Mouse (Mus musculus): ENCODE results near the gene Adh7. TPM values are rescaled to one million over a fixed set of nuclear protein-coding genes. Genes with fewer than 3 reads are reported as not detected.

The Adh7 gene
- total and polyA plus RNA-seq, 3 experiments, result not detected

DNA sequence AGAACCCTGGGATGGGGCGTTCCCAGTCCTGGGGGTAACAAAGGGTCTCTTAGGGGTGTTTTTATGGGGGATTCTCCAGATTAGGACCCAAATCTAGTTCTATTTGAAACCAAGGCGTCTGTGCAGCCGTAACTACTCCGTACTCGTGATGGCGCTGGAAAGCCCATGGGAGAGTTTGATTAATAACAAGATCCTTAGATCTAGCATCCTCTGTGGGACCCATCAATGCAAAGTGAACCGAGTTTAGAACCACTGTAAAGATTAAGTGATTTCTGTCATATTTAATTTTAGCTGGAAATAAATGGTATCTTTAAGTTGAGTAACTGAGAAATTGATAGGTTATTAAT, 18.9 kb upstream of the Adh7 start:
- in situ Hi-C loops (cut with MboI; ENCODE audit: low pct_ligation_motif_present, low pct_unique_long_range_greater_than_20kb, low sequenced_read_pairs) (loop anchor here (10.0 kb wide), 1 partner anchor 236 kb away; no protein-coding TSS in a partner anchor), dilution Hi-C loops (cut with MboI; ENCODE audit: extremely low pct_ligation_motif_present, extremely low pct_unique_long_range_greater_than_20kb, low sequenced_read_pairs) (no loop called here)
- H3K27ac ChIP-seq (ENCODE audit: insufficient read depth, low read depth), result no peak overlapping the region
- H3K4me3 ChIP-seq (replicated peaks in 1 of 3; ENCODE audit: low read depth in 2 of 3, low read length in 2 of 3, poor library complexity in 1 of 3), result no peak overlapping the region
- peak overlapping the region; percentile 94 for H3K4me2 ChIP-seq (ENCODE audit: insufficient read depth, low read depth, poor library complexity, severe bottlenecking)
- H3K36me3 ChIP-seq (replicated peaks in 1 of 2; ENCODE audit: control insufficient read depth in 1 of 2, insufficient read depth in 1 of 2, low read length in 1 of 2), result no peaks in the 10 kb centered on the region
- H3K9me3 ChIP-seq (replicated peaks; ENCODE audit: low read length), result no peaks in the 10 kb centered on the region
- DNase-seq (ENCODE audit: extremely low read depth), result no peak
- no peaks in the 10 kb centered on the region for H3K79me2 ChIP-seq (replicated peaks; ENCODE audit: control insufficient read depth, extremely low read depth, insufficient read depth, poor library complexity, severe bottlenecking)
- H3K9ac ChIP-seq (ENCODE audit: insufficient read depth, low read depth), result no peak overlapping the region
- peaks cover 2% of the 10 kb centered on the region for H3K27me3 ChIP-seq (replicated peaks)
- TF ChIP-seq CTCF (conservative IDR thresholded peaks at IDR 0.05 in 1 of 2, IDR thresholded peaks at IDR 0.05 in 1 of 2; ENCODE audit: low read depth in 2 of 2, low read length in 2 of 2) (no peak), ZKSCAN1 (IDR thresholded peaks at IDR 0.05; ENCODE audit: borderline replicate concordance, low read depth, low read length) (no peak), JUN (IDR thresholded peaks at IDR 0.05; ENCODE audit: insufficient read depth, low read depth, low read length) (no peak)
- H3K4me1 ChIP-seq (ENCODE audit: control insufficient read depth in 1 of 2, insufficient read depth in 2 of 2), result peaks cover 6 to 14% of the 10 kb centered on the region in 2 experiments

DNA sequence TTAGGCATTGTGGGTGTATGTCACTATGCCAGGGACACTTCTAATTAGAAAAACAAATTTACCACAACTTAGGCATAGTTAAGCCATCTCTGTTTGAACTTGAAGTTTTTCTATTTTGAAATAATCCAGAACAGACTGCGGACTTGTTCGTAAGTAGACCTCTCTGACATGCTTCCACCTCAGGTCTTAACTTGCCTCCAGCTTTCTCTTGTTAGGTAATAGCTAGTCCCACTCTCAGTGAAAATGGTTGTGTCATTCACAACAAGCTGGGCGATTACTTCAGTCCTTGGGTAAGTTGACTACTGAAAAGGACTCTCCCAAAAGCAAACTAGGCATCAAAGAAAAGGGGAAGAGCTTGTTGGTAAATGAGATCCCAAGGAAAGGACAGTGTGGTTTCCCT, 8.7 kb upstream of the Adh7 start:
- TF ChIP-seq POLR2A (IDR thresholded peaks at IDR 0.05; ENCODE audit: low read depth, low read length) (no peak), IRF4 (IDR thresholded peaks at IDR 0.05; ENCODE audit: low read depth, low read length) (no peak), E2F4 (IDR thresholded peaks at IDR 0.05; ENCODE audit: insufficient replicate concordance, low read depth, low read length) (no peak), BHLHE40 (IDR thresholded peaks at IDR 0.05; ENCODE audit: low read depth, low read length) (no peak), ETS1 (conservative IDR thresholded peaks at IDR 0.05; ENCODE audit: low read depth, low read length) (no peak), ZKSCAN1 (IDR thresholded peaks at IDR 0.05; ENCODE audit: borderline replicate concordance, low read depth, low read length) (no peak), SMC3 (IDR thresholded peaks at IDR 0.05; ENCODE audit: low read depth, low read length) (no peak), POLR2AphosphoS2 (IDR thresholded peaks at IDR 0.05; ENCODE audit: low read depth, low read length) (no peak), ZNF384 (IDR thresholded peaks at IDR 0.05; ENCODE audit: low read depth, low read length) (no peak), NRF1 (IDR thresholded peaks at IDR 0.05; ENCODE audit: low read depth, low read length) (no peak), CTCF (conservative IDR thresholded peaks at IDR 0.05 in 1 of 2, IDR thresholded peaks at IDR 0.05 in 1 of 2; ENCODE audit: low read depth in 2 of 2, low read length in 2 of 2) (no peak), RAD21 (IDR thresholded peaks at IDR 0.05; ENCODE audit: low read depth, low read length) (no peak), CHD1 (IDR thresholded peaks at IDR 0.05; ENCODE audit: low read depth, low read length) (no peak)
- Histone ChIP-seq H3K4me3 (replicated peaks in 1 of 3; ENCODE audit: low read depth in 2 of 3, low read length in 2 of 3, poor library complexity in 1 of 3) (no peak overlapping the region), H3K27ac (ENCODE audit: insufficient read depth, low read depth) (no peak overlapping the region), H3K79me2 (replicated peaks; ENCODE audit: control insufficient read depth, extremely low read depth, insufficient read depth, poor library complexity, severe bottlenecking) (no peaks in the 10 kb centered on the region), H3K27me3 (replicated peaks) (no peaks in the 10 kb centered on the region), H3K9me3 (replicated peaks; ENCODE audit: low read length) (peaks cover 4% of the 10 kb centered on the region), H3K4me1 (ENCODE audit: control insufficient read depth in 1 of 2, insufficient read depth in 2 of 2) (peaks cover 0 to 10% of the 10 kb centered on the region in 2 experiments; a peak in 2 of 4 replicates), H3K36me3 (replicated peaks in 1 of 2; ENCODE audit: control insufficient read depth in 1 of 2, insufficient read depth in 1 of 2, low read length in 1 of 2) (no peaks in the 10 kb centered on the region), H3K4me2 (ENCODE audit: insufficient read depth, low read depth, poor library complexity, severe bottlenecking) (no peak overlapping the region), H3K9ac (ENCODE audit: insufficient read depth, low read depth) (no peak overlapping the region)
- DNase-seq (ENCODE audit: extremely low read depth), result no peak
- dilution Hi-C loops (cut with MboI; ENCODE audit: extremely low pct_ligation_motif_present, extremely low pct_unique_long_range_greater_than_20kb, low sequenced_read_pairs) (no loop called here), in situ Hi-C loops (cut with MboI; ENCODE audit: low pct_ligation_motif_present, low pct_unique_long_range_greater_than_20kb, low sequenced_read_pairs) (no loop called here)
